Mouse (Mus musculus) CH12.LX (cell line): Measurements from ENCODE around the gene Xcl1. TPM values are rescaled to one million over a fixed set of nuclear protein-coding genes. Genes with fewer than 3 reads are reported as not detected.

ENCODE experiments used
- DNase-seq: peaks from one replicate; pipeline ENCODE4 v3.0.0-alpha.2; 2013; ENCODE audit errors: extremely low read depth
- H3K27ac ChIP-seq: 2 replicates; pipeline ENCODE4 v1.5.1; 2012; ENCODE audit warnings: low read depth, mild to moderate bottlenecking, control low read depth, moderate library complexity; ENCODE audit not compliant: insufficient read depth
- H3K27me3 ChIP-seq: replicated peaks from 2 replicates; pipeline ENCODE3; 2012; ENCODE audit warnings: inconsistent platforms
- H3K36me3 ChIP-seq, 2 experiments: replicated peaks in 1 of 2; 2 replicates each; pipeline versions ENCODE3 to v1.6.1; 2012; ENCODE audit warnings: inconsistent platforms in 1 of 2, low read length in 1 of 2, mild to moderate bottlenecking in 1 of 2, mixed read lengths in 1 of 2, moderate library complexity in 1 of 2; ENCODE audit not compliant: control insufficient read depth in 1 of 2, insufficient read depth in 1 of 2
- H3K4me1 ChIP-seq, 2 experiments: 2 replicates each; pipeline ENCODE4 v1.6.1; 2012; ENCODE audit warnings: inconsistent platforms in 1 of 2, moderate library complexity in 1 of 2; ENCODE audit not compliant: insufficient read depth in 2 of 2, control insufficient read depth in 1 of 2
- H3K4me2 ChIP-seq: 2 replicates; pipeline ENCODE4 v1.6.1; 2012; ENCODE audit warnings: low read depth, mild to moderate bottlenecking, control low read depth; ENCODE audit not compliant: poor library complexity, insufficient read depth, severe bottlenecking
- H3K4me3 ChIP-seq, 3 experiments: fragments of 150-350 bp in 1 of 3; sonication (generic) in 1 of 3; replicated peaks in 1 of 3; 2 replicates each; pipeline versions ENCODE3 to v1.5.1; 2011 to 2012; ENCODE audit warnings: low read depth in 2 of 3, low read length in 2 of 3, mild to moderate bottlenecking in 2 of 3, moderate library complexity in 2 of 3, control low read depth in 1 of 3, improper control_type of control experiment in 1 of 3, inconsistent platforms in 1 of 3, mixed read lengths in 1 of 3; ENCODE audit not compliant: poor library complexity in 1 of 3
- H3K79me2 ChIP-seq: replicated peaks from 2 replicates; pipeline ENCODE4 v1.6.1; 2012; ENCODE audit warnings: mild to moderate bottlenecking, moderate library complexity; ENCODE audit not compliant: control insufficient read depth, poor library complexity, insufficient read depth, severe bottlenecking; ENCODE audit errors: extremely low read depth
- H3K9ac ChIP-seq: 2 replicates; pipeline ENCODE4 v1.6.1; 2012; ENCODE audit warnings: low read depth, mild to moderate bottlenecking, control low read depth, moderate library complexity; ENCODE audit not compliant: insufficient read depth
- H3K9me3 ChIP-seq: replicated peaks from 2 replicates; pipeline ENCODE3; 2012; ENCODE audit warnings: low read length, inconsistent platforms, mixed read lengths
- CHD1 ChIP-seq: IDR thresholded peaks from 2 replicates; pipeline ENCODE4 v1.6.1; 2012; ENCODE audit warnings: low read depth, low read length, improper control_type of control experiment, inconsistent platforms
- CHD2 ChIP-seq: IDR thresholded peaks from 2 replicates; pipeline ENCODE4 v1.6.1; 2011; ENCODE audit warnings: low read length, improper control_type of control experiment
- CTCF ChIP-seq, 2 experiments: IDR thresholded peaks in 1 of 2; conservative IDR thresholded peaks in 1 of 2; 2 replicates each; pipeline ENCODE4 v1.5.1; 2011 to 2012; ENCODE audit warnings: low read depth in 2 of 2, low read length in 2 of 2, improper control_type of control experiment in 1 of 2, inconsistent platforms in 1 of 2, mild to moderate bottlenecking in 1 of 2, moderate library complexity in 1 of 2
- ELF1 ChIP-seq: IDR thresholded peaks from 2 replicates; pipeline ENCODE4 v1.6.1; 2014; ENCODE audit warnings: low read depth, mild to moderate bottlenecking, inconsistent platforms, low read length, improper control_type of control experiment
- EP300 ChIP-seq: IDR thresholded peaks from 2 replicates; pipeline ENCODE4 v1.6.1; 2011; ENCODE audit warnings: low read length, improper control_type of control experiment
- ETS1 ChIP-seq: conservative IDR thresholded peaks from 2 replicates; pipeline ENCODE4 v1.6.1; 2012; ENCODE audit warnings: low read depth, mild to moderate bottlenecking, inconsistent platforms, low read length, improper control_type of control experiment, moderate library complexity
- GABPA ChIP-seq: IDR thresholded peaks from 2 replicates; pipeline ENCODE4 v1.6.1; 2012; ENCODE audit warnings: low read depth, low read length, improper control_type of control experiment, inconsistent platforms; ENCODE audit not compliant: insufficient replicate concordance
- HCFC1 ChIP-seq: IDR thresholded peaks from 2 replicates; pipeline ENCODE4 v1.6.1; 2012; ENCODE audit warnings: low read depth, mild to moderate bottlenecking, inconsistent platforms, low read length, improper control_type of control experiment
- IRF4 ChIP-seq: IDR thresholded peaks from 2 replicates; pipeline ENCODE4 v1.6.1; 2014; ENCODE audit warnings: low read depth, mild to moderate bottlenecking, inconsistent platforms, low read length, improper control_type of control experiment
- JUND ChIP-seq: conservative IDR thresholded peaks from 2 replicates; pipeline ENCODE4 v1.6.1; 2011; ENCODE audit warnings: low read depth, low read length, improper control_type of control experiment
- KAT2A ChIP-seq: IDR thresholded peaks from 2 replicates; pipeline ENCODE4 v1.6.1; 2012; ENCODE audit warnings: low read length, improper control_type of control experiment, inconsistent platforms; ENCODE audit not compliant: insufficient replicate concordance
- MAFK ChIP-seq: IDR thresholded peaks from 2 replicates; pipeline ENCODE4 v1.6.1; 2011; ENCODE audit warnings: low read length, improper control_type of control experiment; ENCODE audit not compliant: insufficient replicate concordance
- MAZ ChIP-seq: IDR thresholded peaks from 2 replicates; pipeline ENCODE4 v1.6.1; 2012; ENCODE audit warnings: low read depth, mild to moderate bottlenecking, inconsistent platforms, low read length, improper control_type of control experiment, moderate library complexity
- MEF2A ChIP-seq: IDR thresholded peaks from 2 replicates; pipeline ENCODE4 v1.6.1; 2014; ENCODE audit warnings: low read depth, mild to moderate bottlenecking, inconsistent platforms, low read length, improper control_type of control experiment, borderline replicate concordance
- NELFE ChIP-seq: IDR thresholded peaks from 2 replicates; pipeline ENCODE4 v1.6.1; 2011; ENCODE audit warnings: low read depth, low read length, improper control_type of control experiment
- NRF1 ChIP-seq: IDR thresholded peaks from 2 replicates; pipeline ENCODE4 v1.6.1; 2014; ENCODE audit warnings: low read depth, mild to moderate bottlenecking, inconsistent platforms, low read length, improper control_type of control experiment, moderate library complexity
- PAX5 ChIP-seq: IDR thresholded peaks from 2 replicates; pipeline ENCODE4 v1.6.1; 2012; ENCODE audit warnings: low read length, inconsistent platforms, mixed read lengths
- POLR2AphosphoS2 ChIP-seq: IDR thresholded peaks from 2 replicates; pipeline ENCODE4 v1.6.1; 2011; ENCODE audit warnings: low read depth, low read length, improper control_type of control experiment
- RAD21 ChIP-seq: IDR thresholded peaks from 2 replicates; pipeline ENCODE4 v1.6.1; 2011; ENCODE audit warnings: low read depth, mild to moderate bottlenecking, low read length, improper control_type of control experiment, moderate library complexity
- RCOR1 ChIP-seq: conservative IDR thresholded peaks from 2 replicates; pipeline ENCODE4 v1.6.1; 2012; ENCODE audit warnings: low read depth, mild to moderate bottlenecking, inconsistent platforms, low read length, improper control_type of control experiment
- SIN3A ChIP-seq: IDR thresholded peaks from 2 replicates; pipeline ENCODE4 v1.6.1; 2012; ENCODE audit warnings: low read length, improper control_type of control experiment, inconsistent platforms
- SMC3 ChIP-seq: IDR thresholded peaks from 2 replicates; pipeline ENCODE4 v1.6.1; 2011; ENCODE audit warnings: low read depth, low read length, improper control_type of control experiment
- UBTF ChIP-seq: IDR thresholded peaks from 2 replicates; pipeline ENCODE4 v1.6.1; 2012; ENCODE audit warnings: low read depth, mild to moderate bottlenecking, inconsistent platforms, low read length, improper control_type of control experiment, moderate library complexity
- USF2 ChIP-seq: conservative IDR thresholded peaks from 2 replicates; pipeline ENCODE4 v1.6.1; 2011; ENCODE audit warnings: low read depth, low read length, improper control_type of control experiment
- ZC3H11A ChIP-seq: IDR thresholded peaks from 2 replicates; pipeline ENCODE4 v1.6.1; 2012; ENCODE audit warnings: low read depth, mild to moderate bottlenecking, inconsistent platforms, low read length, improper control_type of control experiment
- ZKSCAN1 ChIP-seq: IDR thresholded peaks from 2 replicates; pipeline ENCODE4 v1.6.1; 2012; ENCODE audit warnings: low read depth, inconsistent platforms, low read length, improper control_type of control experiment, borderline replicate concordance
- ZMIZ1 ChIP-seq: IDR thresholded peaks from 2 replicates; pipeline ENCODE4 v1.6.1; 2012; ENCODE audit warnings: low read depth, mild to moderate bottlenecking, inconsistent platforms, low read length, improper control_type of control experiment
- dilution Hi-C: fragments of 300-500 bp; cut with MboI; formaldehyde crosslinking; loops from 2 replicates; pipeline ENCODE4 v1.14.3; 2020; ENCODE audit warnings: low sequenced_read_pairs; ENCODE audit not compliant: extremely low pct_unique_long_range_greater_than_20kb, extremely low pct_ligation_motif_present
- in situ Hi-C: fragments of 300-500 bp; cut with MboI; formaldehyde crosslinking; loops from 3 replicates; pipeline ENCODE4 v1.14.3; 2019; ENCODE audit warnings: low sequenced_read_pairs, low pct_ligation_motif_present, low pct_unique_long_range_greater_than_20kb, mixed read lengths
- polyA plus RNA-seq: library from polyadenylated mRNA; unstranded; fragments of >175 nt; gene quantifications from 2 replicates; pipeline ENCODE4 v1.2.1, GENCODE M21; 2012; ENCODE audit warnings: low read depth; ENCODE audit not compliant: insufficient read length
- total RNA-seq, 2 experiments: library from RNA; depleted of rRNA; stranded (reverse); fragments of 300-350 nt in 1 of 2; fragments of >200 nt in 1 of 2; gene quantifications; 2 replicates each; pipeline ENCODE4 v1.2.3; 2012 to 2014

Xcl1 gene
- total and polyA plus RNA-seq, 3 experiments: 0.46 to 0.68 TPM; not detected in 1

DNA sequence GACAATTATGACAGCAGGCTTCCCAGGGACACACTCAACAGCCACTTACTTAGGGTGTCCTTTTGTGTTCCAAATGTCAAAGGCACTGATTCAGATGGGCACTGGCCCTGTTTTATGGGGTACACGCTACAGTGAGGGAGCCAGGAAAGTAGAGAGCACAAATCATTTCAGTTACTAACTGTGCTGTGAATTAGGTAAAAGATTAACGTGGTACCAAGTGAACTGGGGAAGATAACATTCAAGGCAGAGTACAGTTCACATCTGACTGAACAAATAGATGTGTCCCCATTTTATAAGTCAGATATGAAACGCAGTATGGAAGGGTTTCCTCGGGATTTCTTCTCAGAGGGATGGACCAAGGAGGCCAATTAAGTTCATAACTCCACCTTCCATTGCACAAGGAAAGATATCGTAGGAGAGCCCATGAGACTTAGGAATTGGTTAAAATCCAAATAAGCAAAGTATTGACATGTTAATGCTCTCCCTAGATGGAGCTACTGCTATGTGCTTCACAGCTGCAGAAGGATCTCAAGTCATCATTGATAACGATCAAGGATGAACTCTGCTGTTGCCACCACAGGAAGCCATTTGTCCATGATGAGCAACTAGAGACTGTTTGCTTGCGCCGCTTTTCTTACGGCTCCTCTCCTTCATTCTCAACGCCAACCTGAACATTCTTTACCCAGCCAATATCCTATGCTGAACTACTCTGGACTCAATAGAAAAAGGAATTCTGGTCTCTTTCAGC, 1.7 kb downstream of the Xcl1 start:
- no peak overlapping the region for H3K27ac ChIP-seq
- no peaks in the 10 kb centered on the region for H3K27me3 ChIP-seq
- H3K36me3 ChIP-seq: no peaks in the 10 kb centered on the region
- peaks cover 0 to 3% of the 10 kb centered on the region in 2 experiments; a peak in 1 of 4 replicates for H3K4me1 ChIP-seq
- TF ChIP-seq GABPA: no peak
- TF ChIP-seq PAX5: no peak
- no peak for TF ChIP-seq ZKSCAN1
- no peak for TF ChIP-seq RCOR1
- no peak for TF ChIP-seq NRF1
- TF ChIP-seq POLR2AphosphoS2: no peak
- no peak for TF ChIP-seq EP300
- no peak for TF ChIP-seq MAFK
- TF ChIP-seq MEF2A: no peak
- TF ChIP-seq USF2: no peak
- no peak for TF ChIP-seq SIN3A
- no peak for TF ChIP-seq ELF1
- TF ChIP-seq RAD21: no peak; the same call in 1 of the 2 replicates
- TF ChIP-seq SMC3: no peak
- no peak for TF ChIP-seq MAZ
- no peak for TF ChIP-seq CTCF (conservative IDR thresholded peaks at IDR 0.05 in 1 of 2, IDR thresholded peaks at IDR 0.05 in 1 of 2; ENCODE audit: low read depth in 2 of 2, low read length in 2 of 2)
- TF ChIP-seq ZMIZ1: no peak
- no peak for TF ChIP-seq KAT2A
- no peak for TF ChIP-seq CHD2
- in situ Hi-C loops (no loop called here), dilution Hi-C loops (no loop called here)
- H3K9ac ChIP-seq: no peak overlapping the region
- no peak overlapping the region for H3K4me2 ChIP-seq
- H3K9me3 ChIP-seq: no peaks in the 10 kb centered on the region
- H3K4me3 ChIP-seq: no peak overlapping the region
- no peak for DNase-seq
- no peaks in the 10 kb centered on the region for H3K79me2 ChIP-seq

DNA sequence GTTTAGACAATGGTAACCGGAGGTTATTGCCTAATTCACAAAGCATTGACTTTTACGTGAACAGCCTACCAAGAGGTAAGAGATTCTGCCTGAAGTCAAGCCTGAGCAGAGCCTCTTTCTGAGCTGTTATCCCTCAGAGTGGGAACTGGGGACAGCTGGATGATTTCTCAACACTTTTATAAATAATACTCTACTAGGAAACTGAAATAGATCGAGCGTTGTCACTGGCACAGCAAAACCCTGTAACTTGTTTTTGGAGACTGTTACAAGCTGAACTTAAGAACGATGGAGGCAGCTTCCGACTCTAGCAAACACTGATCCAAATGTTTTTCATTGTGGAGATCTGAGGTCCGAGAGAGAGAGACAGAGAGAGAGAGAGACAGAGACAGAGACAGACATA, 4.2 kb downstream of the Xcl1 start:
- no peak for DNase-seq
- no peaks in the 10 kb centered on the region for H3K36me3 ChIP-seq
- in situ Hi-C loops (no loop called here), dilution Hi-C loops (no loop called here)
- no peak for TF ChIP-seq PAX5
- TF ChIP-seq ZC3H11A: no peak
- no peak for TF ChIP-seq ELF1
- no peak for TF ChIP-seq UBTF
- no peak for TF ChIP-seq HCFC1
- TF ChIP-seq IRF4: no peak
- no peak for TF ChIP-seq MEF2A
- no peak for TF ChIP-seq JUND
- no peak for TF ChIP-seq RCOR1
- TF ChIP-seq CHD1: no peak
- no peak for TF ChIP-seq EP300
- TF ChIP-seq KAT2A: no peak
- TF ChIP-seq ETS1: no peak
- TF ChIP-seq POLR2AphosphoS2: no peak
- no peak for TF ChIP-seq ZKSCAN1
- no peak for TF ChIP-seq SIN3A
- no peak for TF ChIP-seq ZMIZ1
- no peak for TF ChIP-seq USF2
- TF ChIP-seq NELFE: no peak
- H3K79me2 ChIP-seq: no peaks in the 10 kb centered on the region
- H3K27ac ChIP-seq: no peak overlapping the region
- H3K9me3 ChIP-seq: no peaks in the 10 kb centered on the region
- H3K4me2 ChIP-seq: no peak overlapping the region
- H3K9ac ChIP-seq: no peak overlapping the region
- H3K27me3 ChIP-seq: no peaks in the 10 kb centered on the region
- H3K4me3 ChIP-seq: no peak overlapping the region
- no peaks in the 10 kb centered on the region for H3K4me1 ChIP-seq
